Mouse (Mus musculus): ENCODE measurements around the gene Prl2b1.

Prl2b1 gene

DNA sequence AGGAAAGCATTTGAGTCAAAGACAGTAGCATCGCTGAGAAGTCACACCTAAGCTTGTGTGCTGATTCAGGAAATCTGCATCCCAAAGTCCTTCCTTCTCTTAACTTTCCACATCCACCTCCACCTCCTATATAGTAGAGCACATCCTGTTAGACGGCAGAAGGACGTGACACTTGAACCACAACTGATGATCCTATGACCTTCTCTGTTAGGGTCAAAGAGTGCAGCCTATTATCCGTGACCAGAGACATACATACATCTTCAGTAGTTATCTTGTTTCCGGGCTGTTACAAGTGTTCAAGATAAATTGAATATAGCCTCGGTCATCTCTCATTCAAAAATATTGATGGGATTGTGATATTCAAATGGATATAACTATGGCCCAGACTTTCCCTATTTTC, at the start of gene Prl2b1:
Gene Prl2b1 (minus strand): TSS at position 101 of the 400 bp plus-strand sequence.
- no peak for DNase-seq (ENCODE audit: low spot score)

DNA sequence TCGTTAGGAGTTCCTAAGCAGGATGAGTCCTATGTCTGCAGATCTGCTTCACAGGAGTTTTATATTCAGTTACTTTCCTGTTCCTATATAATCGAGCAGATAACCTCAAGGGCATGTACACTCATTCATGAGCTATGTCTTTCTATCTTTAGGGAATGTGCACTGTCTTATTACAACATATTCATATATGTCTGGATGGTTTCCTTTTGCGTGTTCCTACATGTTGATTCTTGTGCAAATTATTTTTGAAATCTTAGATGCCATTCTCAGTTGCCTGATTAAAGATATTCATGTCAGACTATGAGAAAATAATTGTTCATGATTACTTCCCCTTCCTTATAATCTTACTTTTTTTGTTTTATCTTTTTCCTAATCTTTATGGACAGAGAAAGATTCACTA, 47.9 kb upstream of the Prl2b1 start, which contains the start of gene Prl8a6:
Gene Prl8a6 (minus strand): TSS at position 101 of the 400 bp plus-strand sequence.
- DNase-seq (ENCODE audit: low spot score): no peak

DNA sequence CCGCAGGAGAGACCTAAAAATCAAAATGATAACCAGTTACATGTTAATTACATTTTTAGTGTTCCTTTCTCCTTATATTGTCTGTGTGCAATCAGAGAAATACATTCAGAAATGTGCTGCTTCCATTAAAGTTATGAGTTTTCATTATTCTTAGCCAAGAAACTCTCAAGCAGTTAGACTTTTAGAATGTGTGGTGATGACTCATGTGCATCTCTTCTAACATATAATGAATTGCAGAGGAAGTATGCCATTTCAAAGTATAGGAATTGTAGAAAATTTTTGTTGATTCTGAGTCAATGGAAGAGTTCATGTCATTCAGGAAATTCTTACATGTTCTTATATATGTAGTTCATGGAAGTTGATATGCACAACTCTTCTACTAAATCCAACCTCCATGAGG, 42.5 kb upstream of the Prl2b1 start:
- no peak for DNase-seq (ENCODE audit: low spot score)

DNA sequence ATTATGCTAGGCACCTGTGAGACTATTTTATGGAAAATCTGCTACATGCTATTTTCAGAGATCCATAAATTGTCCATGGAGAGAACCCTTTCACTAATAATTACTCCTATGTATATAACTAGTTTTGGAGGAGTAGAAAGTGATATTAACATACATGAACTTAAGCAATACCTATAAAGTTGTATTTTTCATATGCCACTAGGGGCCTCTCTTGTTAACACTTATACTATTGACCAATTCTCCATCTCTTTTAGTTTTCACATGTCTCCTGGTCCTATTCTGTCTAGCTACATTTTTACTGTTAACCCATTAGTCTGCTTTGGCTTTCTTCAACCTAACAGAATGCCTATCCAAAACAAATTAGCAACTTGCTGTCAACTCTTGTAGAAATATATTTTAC, 23.0 kb upstream of the Prl2b1 start:
- no peak for DNase-seq (ENCODE audit: low spot score)

DNA sequence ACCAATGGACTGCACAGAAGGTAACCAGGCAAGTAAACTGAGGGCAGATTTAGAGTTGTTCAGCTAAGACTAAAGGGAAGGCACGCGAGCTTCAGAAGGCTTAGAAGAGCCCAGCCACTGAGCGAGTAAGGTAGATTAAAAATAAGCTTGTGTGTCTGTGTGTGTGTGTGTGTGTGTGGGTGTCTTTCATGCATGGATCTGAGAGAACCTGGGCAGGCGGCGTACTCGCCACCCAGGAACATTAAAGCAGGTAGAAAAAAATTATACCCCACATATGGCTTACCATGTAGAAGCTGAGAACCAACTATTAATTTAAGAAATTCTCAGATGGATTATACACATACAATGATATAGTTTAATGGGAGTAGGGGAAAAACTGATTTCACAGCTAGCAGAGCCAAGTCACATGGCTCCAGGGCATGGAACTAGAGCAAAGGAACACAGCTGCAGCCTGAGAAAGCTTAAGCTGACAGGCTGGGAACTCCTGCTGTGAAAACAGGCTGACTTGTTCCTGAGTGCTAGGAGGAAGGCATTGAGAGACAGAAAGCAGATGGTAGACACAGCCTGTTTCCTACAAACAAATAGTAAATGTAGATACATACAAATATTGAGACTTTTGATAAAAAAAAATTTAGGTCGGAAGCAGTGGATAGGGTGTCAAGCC, 8.5 kb upstream of the Prl2b1 start:
- DNase-seq (ENCODE audit: low spot score): no peak

DNA sequence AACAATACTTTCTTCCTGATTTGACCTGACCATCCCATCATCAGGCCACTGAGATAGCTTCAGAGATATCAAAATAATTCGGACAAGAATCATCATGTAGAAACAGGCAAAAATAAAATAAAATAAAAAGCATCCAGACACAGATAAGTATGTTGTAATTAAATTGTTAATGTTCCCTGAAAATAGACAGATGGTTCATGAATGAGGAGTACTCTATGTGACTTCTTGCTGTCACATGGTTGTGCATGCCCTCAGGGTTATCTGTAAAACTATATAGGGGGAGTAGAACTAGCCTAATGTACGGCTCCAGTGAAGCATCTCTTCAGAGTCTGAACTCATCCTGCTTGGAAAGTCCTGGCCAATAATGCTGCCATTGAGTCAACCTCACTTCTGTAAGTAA, 45.3 kb downstream of the Prl2b1 start, which contains the start of gene Prl8a2:
Gene Prl8a2 (plus strand): TSS at position 301 of the 400 bp plus-strand sequence.
- no peak for DNase-seq (ENCODE audit: low spot score)

DNA sequence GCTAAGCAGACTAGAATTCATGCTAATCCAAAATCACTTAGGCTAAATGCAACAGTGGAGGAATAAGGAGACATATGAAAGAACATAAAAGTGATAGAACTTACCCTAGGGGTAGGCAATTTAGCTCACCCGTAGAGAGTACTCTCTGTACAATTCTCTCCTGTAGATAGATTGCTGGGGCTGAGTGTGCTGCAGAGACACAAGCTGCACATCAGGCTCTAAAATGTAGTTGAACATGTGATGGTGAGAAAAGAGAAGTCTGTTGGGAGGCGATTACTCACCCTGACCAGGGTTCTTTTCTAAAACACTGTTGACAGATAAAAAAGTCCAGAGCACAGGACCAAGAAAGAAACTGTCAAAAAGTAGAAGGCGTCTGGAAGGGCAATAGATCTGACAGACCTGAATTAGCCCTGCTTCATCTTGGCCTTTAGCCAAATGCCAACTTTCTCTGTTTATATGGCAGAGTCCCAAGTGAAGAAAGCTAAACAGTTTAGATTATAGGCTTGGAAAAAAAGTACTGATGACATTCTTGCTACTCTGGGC, 47.8 kb downstream of the Prl2b1 start:
- no peak for DNase-seq (ENCODE audit: low spot score)

DNA sequence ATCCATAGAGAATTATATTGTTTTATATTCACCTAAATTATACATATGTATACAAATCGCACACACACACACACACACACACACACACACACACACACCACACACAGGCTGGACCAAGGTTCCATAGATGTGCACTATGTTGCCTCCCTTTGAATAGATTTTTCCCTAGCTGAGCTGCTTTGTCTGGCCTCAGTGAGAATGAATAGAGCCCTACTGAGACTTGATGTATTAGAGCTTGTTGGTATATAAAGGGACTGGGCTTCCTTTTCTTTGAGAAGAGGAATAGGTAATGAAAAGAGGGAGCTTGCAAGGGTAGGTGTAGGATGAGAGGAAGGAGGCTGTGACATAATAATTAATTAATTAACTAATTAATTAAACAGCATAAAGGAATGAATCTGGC, 55.7 kb downstream of the Prl2b1 start:
- no peak for DNase-seq (ENCODE audit: low spot score)

Measured in ovary, adult 18-20 months (tissue).